Mouse (Mus musculus): ENCODE measurements at regions not wholly inside any gene's neighbourhood (a gene's known extent, or its start where the extent isn't known, plus 50 kb on each side); places are given as distances from the start of the nearest gene placed in this dataset.

DNA sequence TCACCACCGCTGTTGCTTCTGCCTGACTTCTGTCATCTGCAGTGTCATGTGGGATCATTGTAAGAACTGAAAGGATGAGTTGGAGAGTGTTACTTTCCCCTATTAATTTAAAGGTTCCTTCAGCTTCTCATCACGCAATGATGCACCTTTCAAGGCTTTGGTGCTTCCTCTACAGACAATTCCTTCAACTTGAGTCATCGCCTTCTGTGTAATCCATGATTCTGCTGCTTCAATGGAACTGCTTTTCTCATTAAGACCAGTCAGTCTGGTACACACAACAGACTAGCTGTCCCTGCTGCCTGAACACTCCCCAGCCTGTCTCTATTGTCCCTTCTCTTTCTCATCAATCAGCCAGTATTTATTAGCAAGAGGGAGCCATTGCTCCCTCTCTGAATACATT is 116.2 kb upstream of the Gas2 start:
- Histone ChIP-seq H3K9ac (replicated peaks; ENCODE audit: low read length, poor library complexity, severe bottlenecking) (no peak overlapping the region), H3K4me1 (ENCODE audit: insufficient read depth, low read length) (peaks cover 6% of the 10 kb centered on the region; the same call in 1 of the 2 replicates), H3K27ac (ENCODE audit: low read depth, low read length) (no peak overlapping the region), H3K36me3 (ENCODE audit: insufficient read depth, low read length) (no peaks in the 10 kb centered on the region), H3K27me3 (ENCODE audit: insufficient read depth, low read length) (no peaks in the 10 kb centered on the region), H3K4me3 (ENCODE audit: low read depth, low read length) (no peak overlapping the region), H3K9me3 (ENCODE audit: low read length) (no peaks in the 10 kb centered on the region), H3K4me2 (ENCODE audit: low read depth, low read length, poor library complexity, severe bottlenecking) (no peak overlapping the region)
- WGBS, result 88% methylated on average over 3 of the region's 3 CpGs
- ATAC-seq (ENCODE audit: low FRiP score), result no peak
- no peak for DNase-seq (ENCODE audit: low spot score)
- no peak for TF ChIP-seq CTCF (IDR thresholded peaks at IDR 0.05)

DNA sequence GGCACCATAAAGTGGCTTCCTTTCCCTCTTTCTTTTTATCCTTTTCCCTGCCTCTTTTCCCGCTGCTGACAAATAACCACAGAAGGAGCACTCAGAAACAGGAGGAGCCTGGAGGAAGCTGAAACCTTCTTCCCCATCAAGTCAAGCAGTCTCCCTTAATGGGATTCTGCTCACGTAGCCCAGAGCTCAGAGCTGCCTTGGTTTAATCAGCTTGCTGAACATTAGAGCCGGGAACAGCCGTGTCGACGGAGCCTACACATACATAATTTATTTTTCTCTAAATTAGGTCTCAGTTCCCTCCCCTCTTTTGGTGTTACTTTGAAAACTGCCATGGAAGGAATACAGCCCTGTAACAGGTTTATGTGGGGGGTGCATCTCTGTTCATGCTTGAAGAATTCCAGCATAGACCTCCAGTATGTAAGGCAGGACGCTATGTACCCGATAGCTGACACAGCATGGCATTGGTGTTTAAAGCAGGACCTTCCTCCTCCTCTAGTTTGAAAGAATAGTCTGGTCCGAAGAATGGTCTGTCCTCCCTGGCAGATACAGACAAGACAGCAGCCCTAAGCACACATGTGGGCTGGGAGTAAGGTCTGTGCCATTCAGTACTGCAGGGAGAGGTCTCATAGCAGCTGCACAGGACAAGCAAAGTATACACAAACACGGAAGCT is 113.0 kb upstream of the Gas2 start:
- Histone ChIP-seq H3K4me3 (ENCODE audit: low read depth, low read length) (0 out of 2 replicates have a peak overlapping the region, but pooled peaks have one; percentile 1), H3K4me1 (ENCODE audit: insufficient read depth, low read length) (peaks cover 6% of the 10 kb centered on the region; the same call in 1 of the 2 replicates), H3K9ac (replicated peaks; ENCODE audit: low read length, poor library complexity, severe bottlenecking) (0 out of 2 replicates have a peak overlapping the region, but pooled peaks have one; percentile 30), H3K27me3 (ENCODE audit: insufficient read depth, low read length) (no peaks in the 10 kb centered on the region), H3K27ac (ENCODE audit: low read depth, low read length) (peak overlapping the region; percentile 80), H3K9me3 (ENCODE audit: low read length) (no peaks in the 10 kb centered on the region), H3K36me3 (ENCODE audit: insufficient read depth, low read length) (no peaks in the 10 kb centered on the region), H3K4me2 (ENCODE audit: low read depth, low read length, poor library complexity, severe bottlenecking) (peak overlapping the region; percentile 40)
- WGBS, result 3% methylated on average over 10 of the region's 10 CpGs
- ATAC-seq (ENCODE audit: low FRiP score) (peak; percentile 92), DNase-seq (ENCODE audit: low spot score) (peak; percentile 93)
- TF ChIP-seq CTCF (IDR thresholded peaks at IDR 0.05), result no peak

DNA sequence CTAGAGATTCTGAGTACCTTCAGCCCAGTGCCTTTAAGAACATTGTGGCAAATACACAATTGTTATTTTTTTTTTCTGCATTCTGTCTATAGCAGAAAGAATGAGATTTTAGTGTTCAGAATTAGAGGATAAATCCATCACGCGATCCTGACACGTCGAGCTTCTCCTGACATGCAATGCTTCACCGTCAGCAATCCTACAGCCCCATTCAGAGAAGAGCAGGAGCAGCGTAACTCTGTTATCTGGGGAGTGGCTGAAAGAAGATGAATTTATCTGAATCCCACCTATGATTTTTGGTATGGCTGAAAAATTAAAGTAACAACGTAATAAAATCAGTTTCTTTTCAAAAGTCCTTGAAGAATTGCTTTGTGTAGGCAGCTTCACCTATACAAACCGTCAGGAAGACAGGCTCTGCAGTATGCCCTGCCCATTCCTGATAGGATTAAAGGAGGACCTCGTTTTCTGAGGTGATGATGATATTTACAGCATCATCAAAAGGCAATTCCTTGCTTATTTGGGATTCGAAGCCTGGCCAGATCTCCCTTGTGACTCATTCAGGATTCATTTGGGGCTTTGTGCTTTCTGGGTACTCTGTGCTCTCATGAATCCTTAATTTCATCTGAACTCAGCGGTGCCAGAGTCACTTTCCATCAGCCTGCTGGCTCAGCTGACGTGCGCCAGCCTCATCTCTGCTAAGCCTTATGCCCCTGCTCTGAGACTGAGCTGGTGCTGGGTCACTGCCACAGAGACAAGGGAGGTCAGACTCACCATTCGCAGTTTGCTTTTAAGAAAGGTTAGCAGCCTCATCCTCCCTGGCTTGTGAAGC is 112.3 kb upstream of the Gas2 start:
- no peaks in the 10 kb centered on the region for H3K9me3 ChIP-seq (ENCODE audit: low read length)
- DNase-seq (ENCODE audit: low spot score) (peak; percentile 84), ATAC-seq (ENCODE audit: low FRiP score) (peak; percentile 65)
- H3K36me3 ChIP-seq (ENCODE audit: insufficient read depth, low read length), result no peaks in the 10 kb centered on the region
- H3K27ac ChIP-seq (ENCODE audit: low read depth, low read length), result peak overlapping the region; percentile 80
- H3K9ac ChIP-seq (replicated peaks; ENCODE audit: low read length, poor library complexity, severe bottlenecking), result 0 out of 2 replicates have a peak overlapping the region, but pooled peaks have one; percentile 30
- H3K4me1 ChIP-seq (ENCODE audit: insufficient read depth, low read length), result peaks cover 6% of the 10 kb centered on the region; the same call in 1 of the 2 replicates
- WGBS, result 16% methylated on average over 14 of the region's 14 CpGs
- peak overlapping the region; percentile 40 for H3K4me2 ChIP-seq (ENCODE audit: low read depth, low read length, poor library complexity, severe bottlenecking)
- H3K27me3 ChIP-seq (ENCODE audit: insufficient read depth, low read length), result no peaks in the 10 kb centered on the region
- no peak for TF ChIP-seq CTCF (IDR thresholded peaks at IDR 0.05)
- no peak overlapping the region for H3K4me3 ChIP-seq (ENCODE audit: low read depth, low read length)

DNA sequence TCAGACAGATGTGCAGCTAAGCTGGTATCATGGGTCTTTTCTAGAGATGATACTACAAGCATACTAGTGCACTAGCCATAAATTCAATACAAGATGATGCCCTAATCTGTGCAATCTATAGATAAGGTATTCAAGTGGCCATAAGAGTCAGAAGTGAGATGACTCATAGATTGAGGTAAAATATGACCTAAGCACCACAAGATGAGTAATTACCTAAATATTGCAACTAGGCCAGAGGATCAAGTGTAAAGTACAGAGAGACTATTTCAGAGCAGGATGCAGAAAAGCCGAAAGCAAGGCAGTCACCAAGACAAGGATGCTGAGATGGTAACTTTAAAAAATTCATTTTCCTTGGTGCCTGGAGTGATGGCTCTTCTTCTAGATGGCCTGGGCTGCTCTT is 111.5 kb upstream of the Gas2 start:
- Histone ChIP-seq H3K27me3 (ENCODE audit: insufficient read depth, low read length) (no peaks in the 10 kb centered on the region), H3K27ac (ENCODE audit: low read depth, low read length) (peak overlapping the region; percentile 80), H3K9me3 (ENCODE audit: low read length) (no peaks in the 10 kb centered on the region), H3K4me1 (ENCODE audit: insufficient read depth, low read length) (peaks cover 6% of the 10 kb centered on the region; the same call in 1 of the 2 replicates), H3K36me3 (ENCODE audit: insufficient read depth, low read length) (no peaks in the 10 kb centered on the region), H3K9ac (replicated peaks; ENCODE audit: low read length, poor library complexity, severe bottlenecking) (no peak overlapping the region), H3K4me2 (ENCODE audit: low read depth, low read length, poor library complexity, severe bottlenecking) (no peak overlapping the region), H3K4me3 (ENCODE audit: low read depth, low read length) (no peak overlapping the region)
- no peak for ATAC-seq (ENCODE audit: low FRiP score)
- TF ChIP-seq CTCF (IDR thresholded peaks at IDR 0.05), result no peak
- no peak for DNase-seq (ENCODE audit: low spot score)
- 77% methylated on average over 1 of the region's 1 CpGs for WGBS

DNA sequence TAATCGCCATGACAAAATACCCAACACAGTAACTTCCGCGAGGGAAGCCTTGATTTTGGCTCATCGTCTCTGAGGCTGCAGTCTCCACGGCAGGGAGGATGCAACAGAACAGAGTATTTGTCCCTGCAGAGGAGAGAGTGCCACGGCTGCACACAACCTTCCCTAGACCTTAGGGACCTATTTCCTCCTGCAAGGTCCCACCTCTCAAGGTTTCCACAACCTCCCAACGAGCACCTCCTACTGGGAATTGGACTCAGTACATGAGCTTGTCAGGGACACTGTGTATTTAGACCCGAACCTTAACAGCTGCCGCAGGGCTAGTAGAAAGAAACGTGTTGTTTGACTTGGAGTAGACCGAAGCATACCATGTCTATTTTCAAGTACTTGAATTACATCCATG is 108.8 kb upstream of the Gas2 start:
- 71% methylated on average over 11 of the region's 11 CpGs for WGBS
- Histone ChIP-seq H3K27me3 (ENCODE audit: insufficient read depth, low read length) (no peaks in the 10 kb centered on the region), H3K4me1 (ENCODE audit: insufficient read depth, low read length) (peaks cover 6% of the 10 kb centered on the region; the same call in 1 of the 2 replicates), H3K27ac (ENCODE audit: low read depth, low read length) (no peak overlapping the region), H3K4me3 (ENCODE audit: low read depth, low read length) (no peak overlapping the region), H3K9me3 (ENCODE audit: low read length) (no peaks in the 10 kb centered on the region), H3K9ac (replicated peaks; ENCODE audit: low read length, poor library complexity, severe bottlenecking) (no peak overlapping the region), H3K4me2 (ENCODE audit: low read depth, low read length, poor library complexity, severe bottlenecking) (no peak overlapping the region), H3K36me3 (ENCODE audit: insufficient read depth, low read length) (no peaks in the 10 kb centered on the region)
- TF ChIP-seq CTCF (IDR thresholded peaks at IDR 0.05), result no peak
- no peak for DNase-seq (ENCODE audit: low spot score)
- ATAC-seq (ENCODE audit: low FRiP score), result no peak

Data from midbrain, postnatal 0 days (tissue).